Mouse (Mus musculus): ENCODE measurements around the gene Wrap53. TPM values are rescaled to one million over a fixed set of nuclear protein-coding genes. Genes with fewer than 3 reads are reported as not detected.
"Not testable (repeated sequence)": the region's sequence is repeated elsewhere in the genome, so short reads cannot be mapped to it uniquely, and the experiment has no call there.

Wrap53 gene
- polyA plus RNA-seq, 1 experiment from 2014 or later: 28.6 TPM

DNA sequence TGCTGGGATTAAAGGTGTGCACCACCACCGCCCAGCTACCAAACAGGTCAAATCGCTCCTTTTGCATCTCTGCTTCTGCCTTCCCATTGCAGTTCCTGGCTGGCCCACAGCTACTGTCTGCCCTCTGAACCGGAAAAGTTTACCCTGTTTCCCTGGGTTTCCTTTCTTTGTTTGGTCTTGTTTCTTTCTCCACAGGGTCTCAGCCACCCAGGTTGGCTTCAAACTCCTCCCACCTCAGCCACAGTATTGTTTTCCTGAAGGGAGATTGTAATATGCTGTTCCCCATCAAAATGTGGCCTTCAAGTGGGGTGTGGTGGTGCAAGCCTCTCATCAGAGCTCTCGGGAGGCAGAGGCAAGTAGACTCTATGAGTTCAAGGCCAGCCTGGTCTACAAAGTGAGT is 28.7 kb downstream of the Wrap53 start:
- H3K36me3 ChIP-seq (ENCODE audit: control insufficient read depth, insufficient read depth): 0 out of 2 replicates have a peak, but pooled peaks cover 3% of the 10 kb centered on the region
- H3K27ac ChIP-seq (ENCODE audit: low read length): no peak overlapping the region
- no peaks in the 10 kb centered on the region for H3K9me3 ChIP-seq (ENCODE audit: control insufficient read depth, low read length)
- no peak for ATAC-seq
- H3K4me3 ChIP-seq (replicated peaks; ENCODE audit: low read length): no peak overlapping the region
- no peak overlapping the region for H3K9ac ChIP-seq (replicated peaks; ENCODE audit: low read depth, low read length)
- no peak overlapping the region for H3K4me2 ChIP-seq (ENCODE audit: low read length)
- H3K27me3 ChIP-seq (replicated peaks; ENCODE audit: control insufficient read depth, insufficient read depth, low read length): no peaks in the 10 kb centered on the region
- peaks cover 58% of the 10 kb centered on the region for H3K4me1 ChIP-seq (replicated peaks; ENCODE audit: control insufficient read depth, insufficient read depth, low read length)
- 62% methylated on average over 4 of the region's 4 CpGs for WGBS

DNA sequence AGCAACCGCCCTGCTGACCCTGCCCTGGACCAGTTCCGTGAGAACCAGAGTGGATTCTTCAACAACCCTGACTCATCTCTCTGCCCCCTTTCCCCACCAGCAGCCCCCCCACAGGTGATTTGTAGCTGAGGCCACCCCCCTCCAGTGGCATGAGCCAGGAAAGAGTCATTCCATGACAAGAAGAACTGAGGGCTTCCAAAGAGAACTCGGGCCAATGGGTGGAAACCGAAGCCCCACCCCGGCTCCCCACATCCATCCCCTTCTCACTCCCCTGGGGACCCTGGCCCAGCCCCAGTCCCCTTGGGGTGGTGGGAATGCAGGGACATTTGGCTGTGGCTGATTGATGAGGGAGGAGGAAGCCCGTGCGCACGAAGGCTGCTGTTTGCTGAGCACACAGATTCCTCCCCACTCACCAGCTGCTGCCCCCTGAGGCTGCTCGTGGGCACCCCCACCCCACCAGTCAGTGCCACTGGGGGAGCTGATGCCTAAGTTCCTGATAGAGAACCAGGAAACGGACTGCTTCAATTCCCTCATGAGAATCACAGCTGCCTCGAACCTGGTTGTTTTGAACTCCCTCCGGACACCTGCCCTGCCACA is 30.9 kb downstream of the Wrap53 start, which contains the start of gene Dnah2:
Gene Dnah2 (minus strand): TSS at position 51 of the 597 bp plus-strand sequence.
- Histone ChIP-seq H3K4me2 (ENCODE audit: low read length) (no peak within 1 kb of the TSS), H3K4me1 (replicated peaks; ENCODE audit: control insufficient read depth, insufficient read depth, low read length) (peaks cover 62% of the 10 kb centered on the region), H3K27ac (ENCODE audit: low read length) (peak within 1 kb of the TSS; percentile 52), H3K4me3 (replicated peaks; ENCODE audit: low read length) (no peak within 1 kb of the TSS), H3K27me3 (replicated peaks; ENCODE audit: control insufficient read depth, insufficient read depth, low read length) (no peaks in the 10 kb centered on the region), H3K36me3 (ENCODE audit: control insufficient read depth, insufficient read depth) (0 out of 2 replicates have a peak, but pooled peaks cover 1% of the 10 kb centered on the region), H3K9ac (replicated peaks; ENCODE audit: low read depth, low read length) (0 out of 2 replicates have a peak within 1 kb of the TSS, but pooled peaks have one; percentile 26), H3K9me3 (ENCODE audit: control insufficient read depth, low read length) (no peaks in the 10 kb centered on the region)
- ATAC-seq: no peak
- 48% methylated on average over 12 of the region's 12 CpGs for WGBS

DNA sequence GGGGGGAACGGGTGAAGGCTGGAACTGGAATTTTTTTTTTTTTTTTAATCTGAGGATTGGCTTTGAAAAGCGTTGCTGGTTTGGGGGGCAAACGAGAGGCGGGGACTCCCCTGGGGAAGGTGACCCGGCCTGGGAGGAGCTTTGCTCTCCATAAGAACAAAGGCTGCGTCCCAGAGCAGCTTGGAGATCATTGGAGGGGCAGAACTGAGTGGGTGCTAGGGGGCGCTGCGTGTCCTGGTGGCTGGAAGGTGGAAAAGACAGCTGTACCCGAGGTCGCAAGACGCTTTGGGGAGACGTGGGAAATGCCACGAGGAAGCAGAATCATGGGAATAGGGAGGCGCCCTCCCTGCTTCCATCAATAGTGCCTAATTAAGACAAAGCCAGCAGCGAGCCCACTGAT is 33.0 kb downstream of the Wrap53 start:
- H3K27me3 ChIP-seq (replicated peaks; ENCODE audit: control insufficient read depth, insufficient read depth, low read length): no peaks in the 10 kb centered on the region
- peak; percentile 5 for ATAC-seq
- peak overlapping the region; percentile 91 for H3K27ac ChIP-seq (ENCODE audit: low read length)
- peak overlapping the region; percentile 74 for H3K4me2 ChIP-seq (ENCODE audit: low read length)
- peak overlapping the region; percentile 62 for H3K9ac ChIP-seq (replicated peaks; ENCODE audit: low read depth, low read length)
- WGBS: 1% methylated on average over 15 of the region's 15 CpGs
- peaks cover 53% of the 10 kb centered on the region for H3K4me1 ChIP-seq (replicated peaks; ENCODE audit: control insufficient read depth, insufficient read depth, low read length)
- H3K9me3 ChIP-seq (ENCODE audit: control insufficient read depth, low read length): no peaks in the 10 kb centered on the region
- H3K4me3 ChIP-seq (replicated peaks; ENCODE audit: low read length): peak overlapping the region; percentile 47
- H3K36me3 ChIP-seq (ENCODE audit: control insufficient read depth, insufficient read depth): no peaks in the 10 kb centered on the region

DNA sequence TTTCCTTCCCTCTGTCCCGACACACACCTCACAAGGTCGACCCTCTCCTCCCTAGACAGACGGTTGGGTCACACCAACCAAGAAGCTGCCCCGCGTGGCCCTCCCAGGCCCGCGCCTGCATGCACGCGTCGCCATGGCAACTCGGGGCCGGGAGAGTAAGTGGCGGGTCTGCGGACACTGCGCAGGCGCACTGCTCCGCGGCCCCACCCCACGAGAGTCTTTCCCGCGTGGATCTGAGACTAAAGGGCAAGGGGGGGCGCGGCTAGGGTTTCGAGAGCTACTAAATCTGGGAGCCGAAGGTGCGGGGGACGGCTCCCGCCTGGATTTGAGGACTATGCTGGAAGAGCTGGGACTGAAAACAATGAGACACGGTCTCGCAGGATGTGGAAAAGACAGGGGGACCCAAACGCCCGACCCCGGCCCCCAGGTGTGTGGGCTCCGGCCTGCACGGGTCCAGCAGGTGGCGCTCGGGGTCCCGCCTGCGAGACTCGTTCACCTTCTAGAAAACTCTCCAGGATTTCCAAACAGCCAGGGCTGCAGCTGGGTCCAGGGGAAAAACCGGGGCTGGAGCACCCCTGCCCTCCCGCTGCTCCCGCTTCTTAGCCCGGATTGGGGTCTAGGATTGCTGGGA is 33.5 kb downstream of the Wrap53 start:
- peak overlapping the region; percentile 62 for H3K9ac ChIP-seq (replicated peaks; ENCODE audit: low read depth, low read length)
- peak; percentile 70 for ATAC-seq
- peak overlapping the region; percentile 91 for H3K27ac ChIP-seq (ENCODE audit: low read length)
- H3K4me1 ChIP-seq (replicated peaks; ENCODE audit: control insufficient read depth, insufficient read depth, low read length): peaks cover 52% of the 10 kb centered on the region
- no peaks in the 10 kb centered on the region for H3K36me3 ChIP-seq (ENCODE audit: control insufficient read depth, insufficient read depth)
- H3K4me3 ChIP-seq (replicated peaks; ENCODE audit: low read length): peak overlapping the region; percentile 47
- H3K9me3 ChIP-seq (ENCODE audit: control insufficient read depth, low read length): no peaks in the 10 kb centered on the region
- under 1% methylated on average over 44 of the region's 44 CpGs for WGBS
- H3K27me3 ChIP-seq (replicated peaks; ENCODE audit: control insufficient read depth, insufficient read depth, low read length): no peaks in the 10 kb centered on the region
- H3K4me2 ChIP-seq (ENCODE audit: low read length): peak overlapping the region; percentile 74

DNA sequence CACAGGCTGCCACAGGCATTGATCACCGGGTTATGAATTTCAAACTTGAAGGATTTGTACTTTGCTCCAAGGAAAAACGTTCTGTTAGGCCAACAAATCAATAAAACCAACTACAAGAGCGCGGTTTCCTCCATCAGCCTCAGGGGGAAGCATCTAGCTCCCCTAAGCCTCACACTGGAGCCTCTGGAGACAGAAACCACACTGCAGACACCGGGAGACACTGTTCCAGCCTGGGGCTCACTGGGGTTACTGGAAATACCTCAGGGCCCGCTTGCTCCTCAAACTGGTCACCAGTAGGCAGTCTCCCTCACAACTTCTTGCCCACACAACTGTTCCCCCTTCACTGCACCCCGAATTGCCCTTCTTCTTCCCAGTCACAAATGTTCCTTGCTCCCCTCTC is 34.1 kb downstream of the Wrap53 start:
- Histone ChIP-seq H3K4me1 (replicated peaks; ENCODE audit: control insufficient read depth, insufficient read depth, low read length) (peaks cover 52% of the 10 kb centered on the region), H3K4me2 (ENCODE audit: low read length) (peak overlapping the region; percentile 74), H3K27me3 (replicated peaks; ENCODE audit: control insufficient read depth, insufficient read depth, low read length) (no peaks in the 10 kb centered on the region), H3K27ac (ENCODE audit: low read length) (peak overlapping the region; percentile 91), H3K4me3 (replicated peaks; ENCODE audit: low read length) (peak overlapping the region; percentile 47), H3K36me3 (ENCODE audit: control insufficient read depth, insufficient read depth) (no peaks in the 10 kb centered on the region), H3K9me3 (ENCODE audit: control insufficient read depth, low read length) (no peaks in the 10 kb centered on the region), H3K9ac (replicated peaks; ENCODE audit: low read depth, low read length) (peak overlapping the region; percentile 62)
- 8% methylated on average over 7 of the region's 7 CpGs for WGBS
- ATAC-seq: peak; percentile 14; the same call in 1 of the 2 replicates

GRCm38 (mm10) chr11:69543598-69543997 is 36.5 kb downstream of the Wrap53 start:
- Histone ChIP-seq H3K9ac (replicated peaks; ENCODE audit: low read depth, low read length) (0 out of 2 replicates have a peak overlapping the region, but pooled peaks have one; percentile 11), H3K4me2 (ENCODE audit: low read length) (0 out of 2 replicates have a peak overlapping the region, but pooled peaks have one; percentile 16), H3K27ac (ENCODE audit: low read length) (peak overlapping the region; percentile 80), H3K4me1 (replicated peaks; ENCODE audit: control insufficient read depth, insufficient read depth, low read length) (peaks cover 41% of the 10 kb centered on the region), H3K4me3 (replicated peaks; ENCODE audit: low read length) (no peak overlapping the region), H3K9me3 (ENCODE audit: control insufficient read depth, low read length) (no peaks in the 10 kb centered on the region), H3K36me3 (ENCODE audit: control insufficient read depth, insufficient read depth) (no peaks in the 10 kb centered on the region), H3K27me3 (replicated peaks; ENCODE audit: control insufficient read depth, insufficient read depth, low read length) (no peaks in the 10 kb centered on the region)
- 0 out of 2 replicates have a peak, but pooled peaks have one; percentile 5 for ATAC-seq
- WGBS: 7% methylated on average over 3 of the region's 3 CpGs

DNA sequence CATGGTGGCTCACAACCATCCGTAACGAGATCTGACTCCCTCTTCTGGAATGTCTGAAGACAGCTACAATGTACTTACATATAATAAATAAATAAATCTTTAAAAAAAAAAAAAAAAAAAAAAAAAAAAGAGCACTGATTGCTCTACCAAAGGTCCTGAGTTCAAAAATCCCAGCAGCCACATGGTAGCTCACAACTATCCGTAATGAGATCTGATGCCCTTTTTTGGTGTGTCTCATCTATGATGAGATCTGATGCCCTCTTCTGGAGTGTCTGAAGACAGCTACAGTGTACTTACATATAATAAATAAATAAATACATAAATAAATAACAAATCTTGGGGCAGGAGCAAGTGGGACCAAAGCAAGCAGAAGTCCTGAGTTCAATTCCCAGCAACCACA is 38.3 kb downstream of the Wrap53 start:
- not testable (repeated sequence) for H3K27ac ChIP-seq (ENCODE audit: low read length); H3K27me3 ChIP-seq (replicated peaks; ENCODE audit: control insufficient read depth, insufficient read depth, low read length); ATAC-seq; H3K4me2 ChIP-seq (ENCODE audit: low read length); H3K36me3 ChIP-seq (ENCODE audit: control insufficient read depth, insufficient read depth); H3K9ac ChIP-seq (replicated peaks; ENCODE audit: low read depth, low read length); H3K4me3 ChIP-seq (replicated peaks; ENCODE audit: low read length); H3K9me3 ChIP-seq (ENCODE audit: control insufficient read depth, low read length)
- peaks cover 25% of the 10 kb centered on the region for H3K4me1 ChIP-seq (replicated peaks; ENCODE audit: control insufficient read depth, insufficient read depth, low read length)
- WGBS: 73% methylated on average over 1 of the region's 3 CpGs

GRCm38 (mm10) chr11:69540700-69541099 is 39.4 kb downstream of the Wrap53 start:
- 77% methylated on average over 2 of the region's 2 CpGs for WGBS
- Histone ChIP-seq H3K9me3 (ENCODE audit: control insufficient read depth, low read length) (no peaks in the 10 kb centered on the region), H3K4me3 (replicated peaks; ENCODE audit: low read length) (no peak overlapping the region), H3K27me3 (replicated peaks; ENCODE audit: control insufficient read depth, insufficient read depth, low read length) (no peaks in the 10 kb centered on the region), H3K4me1 (replicated peaks; ENCODE audit: control insufficient read depth, insufficient read depth, low read length) (peaks cover 17% of the 10 kb centered on the region), H3K9ac (replicated peaks; ENCODE audit: low read depth, low read length) (no peak overlapping the region), H3K27ac (ENCODE audit: low read length) (no peak overlapping the region), H3K4me2 (ENCODE audit: low read length) (no peak overlapping the region), H3K36me3 (ENCODE audit: control insufficient read depth, insufficient read depth) (no peaks in the 10 kb centered on the region)
- no peak for ATAC-seq

GRCm38 (mm10) chr11:69534990-69535389 is 45.1 kb downstream of the Wrap53 start:
- no peak overlapping the region for H3K27ac ChIP-seq (ENCODE audit: low read length)
- WGBS: 82% methylated on average over 1 of the region's 1 CpGs
- no peak overlapping the region for H3K4me2 ChIP-seq (ENCODE audit: low read length)
- no peaks in the 10 kb centered on the region for H3K4me1 ChIP-seq (replicated peaks; ENCODE audit: control insufficient read depth, insufficient read depth, low read length)
- H3K4me3 ChIP-seq (replicated peaks; ENCODE audit: low read length): no peak overlapping the region
- H3K36me3 ChIP-seq (ENCODE audit: control insufficient read depth, insufficient read depth): no peaks in the 10 kb centered on the region
- H3K27me3 ChIP-seq (replicated peaks; ENCODE audit: control insufficient read depth, insufficient read depth, low read length): no peaks in the 10 kb centered on the region
- no peak overlapping the region for H3K9ac ChIP-seq (replicated peaks; ENCODE audit: low read depth, low read length)
- no peak for ATAC-seq
- no peaks in the 10 kb centered on the region for H3K9me3 ChIP-seq (ENCODE audit: control insufficient read depth, low read length)

Data from forebrain, embryonic 16.5 days (tissue).